Mouse (Mus musculus) intestine, embryonic 14.5 days (tissue): ENCODE measurements at regions not wholly inside any gene's neighbourhood (a gene's known extent, or its start where the extent isn't known, plus 50 kb on each side); places are given as distances from the start of the nearest gene placed in this dataset.

Experiments used
- ATAC-seq: fragments of 200-750 bp; cut with Nextera tagmentation; replicated peaks from 2 replicates; pipeline ENCODE4 v1.8.0; 2017; ENCODE audit warnings: low read depth, moderate number of reproducible peaks, moderate TSS enrichment, moderate library complexity; ENCODE audit not compliant: low FRiP score, low TSS enrichment
- DNase-seq: peaks from one replicate; pipeline ENCODE4 v3.0.0-alpha.2; 2018; ENCODE audit warnings: low spot score
- H3K27ac ChIP-seq: fragments of 300-500 bp; sonication (generic); 2 replicates; pipeline ENCODE4 v1.5.1; 2014; ENCODE audit warnings: low read depth, mild to moderate bottlenecking, control low read depth
- H3K27me3 ChIP-seq: fragments of 300-500 bp; sonication (generic); replicated peaks from 2 replicates; pipeline ENCODE4 v1.6.1; 2014; ENCODE audit warnings: low read length, control low read depth; ENCODE audit not compliant: control insufficient read depth, insufficient read depth
- H3K36me3 ChIP-seq: fragments of 300-500 bp; sonication (generic); 2 replicates; pipeline ENCODE4 v1.6.1; 2014; ENCODE audit warnings: low read length, control low read depth; ENCODE audit not compliant: control insufficient read depth, insufficient read depth
- H3K4me1 ChIP-seq: fragments of 300-500 bp; sonication (generic); replicated peaks from 2 replicates; pipeline ENCODE4 v1.6.1; 2014; ENCODE audit warnings: low read length, control low read depth, mixed read lengths; ENCODE audit not compliant: control insufficient read depth, insufficient read depth
- H3K4me2 ChIP-seq: fragments of 300-500 bp; sonication (generic); 2 replicates; pipeline ENCODE4 v1.6.1; 2014; ENCODE audit warnings: low read length
- H3K4me3 ChIP-seq: fragments of 300-500 bp; sonication (generic); 2 replicates; pipeline ENCODE4 v1.5.1; 2014; ENCODE audit warnings: low read depth, low read length, control low read depth, mixed read lengths
- H3K9ac ChIP-seq: fragments of 300-500 bp; sonication (generic); 2 replicates; pipeline ENCODE4 v1.6.1; 2014; ENCODE audit warnings: mild to moderate bottlenecking, low read length
- H3K9me3 ChIP-seq: fragments of 300-500 bp; sonication (generic); 2 replicates; pipeline ENCODE4 v1.6.1; 2016; ENCODE audit warnings: low read length, control low read depth; ENCODE audit not compliant: control insufficient read depth
- WGBS: fragments of 180-500 bp; shearing (Covaris S2); extraction: QIAGEN DNeasy Blood & Tissue Kit; methylation state at CpG from one replicate; pipeline ENCODE4 v1.1.7; 2014; 5-methylcytosine and 5-hydroxymethylcytosine counted together

DNA sequence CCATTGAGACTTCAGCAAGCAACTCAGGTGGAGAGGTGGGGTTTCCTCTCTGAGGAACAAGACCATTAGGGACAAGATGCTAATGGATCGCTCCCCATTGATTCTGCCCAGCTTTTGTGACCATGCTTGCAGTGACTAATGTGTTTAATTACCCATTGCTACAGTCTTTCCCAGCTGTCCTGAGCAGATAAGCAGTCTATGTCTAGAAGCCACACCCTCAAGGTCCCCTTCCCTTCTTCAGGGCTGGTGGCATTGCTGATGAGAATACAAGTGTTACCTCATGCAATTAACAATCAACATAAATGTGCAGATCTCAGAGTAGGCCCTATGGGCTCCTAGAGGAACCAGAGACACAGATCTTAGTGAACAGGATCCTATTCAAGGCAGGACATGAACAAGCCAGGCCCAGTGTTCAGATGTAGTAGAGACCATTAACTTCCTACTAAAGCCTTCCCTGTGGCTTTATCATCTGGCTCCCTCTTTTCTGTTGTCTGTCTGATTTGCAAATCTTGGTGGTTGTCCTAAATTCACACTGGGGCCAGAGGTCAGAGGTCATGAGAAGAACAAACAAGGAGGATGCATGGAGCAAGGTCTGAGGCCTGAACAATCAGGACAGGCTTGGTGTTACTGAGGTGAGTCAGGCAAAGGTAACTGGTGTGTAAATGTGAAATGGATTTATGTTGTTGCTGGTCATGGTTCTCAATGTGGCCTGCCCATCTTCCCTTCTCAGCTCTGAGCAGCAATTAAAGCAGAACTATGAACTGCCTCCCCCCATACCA lies 56.8 kb downstream of the Odc1 start:
- H3K27me3 ChIP-seq: no peaks in the 10 kb centered on the region
- H3K27ac ChIP-seq: no peak overlapping the region
- no peaks in the 10 kb centered on the region for H3K4me1 ChIP-seq
- WGBS: 89% methylated on average over 1 of the region's 1 CpGs
- H3K4me3 ChIP-seq: no peak overlapping the region
- no peak overlapping the region for H3K9ac ChIP-seq
- H3K9me3 ChIP-seq: no peaks in the 10 kb centered on the region
- no peak for DNase-seq
- ATAC-seq: no peak
- no peak overlapping the region for H3K4me2 ChIP-seq
- no peaks in the 10 kb centered on the region for H3K36me3 ChIP-seq

DNA sequence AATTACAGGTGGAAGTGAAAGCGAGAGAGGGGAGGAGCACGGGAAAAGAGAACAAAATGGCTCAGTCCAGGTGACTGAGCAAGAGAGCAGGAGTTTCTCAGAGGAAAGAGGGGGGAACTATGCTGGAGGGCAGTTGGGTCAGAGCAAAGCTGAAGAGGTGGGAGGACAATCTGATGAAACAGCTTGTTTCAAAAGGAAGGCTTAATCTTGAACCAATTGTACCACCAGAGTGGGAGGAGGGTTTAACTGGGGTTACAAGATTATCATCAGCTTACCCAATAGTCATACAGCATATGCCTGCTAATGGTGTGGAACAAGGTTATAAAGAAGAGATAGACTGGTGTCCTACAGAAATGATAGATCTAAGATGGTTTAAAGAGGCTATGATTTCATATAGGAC lies 59.0 kb downstream of the Odc1 start:
- Histone ChIP-seq H3K4me3 (no peak overlapping the region), H3K27me3 (no peaks in the 10 kb centered on the region), H3K36me3 (no peaks in the 10 kb centered on the region), H3K9ac (no peak overlapping the region), H3K4me1 (no peaks in the 10 kb centered on the region), H3K9me3 (no peaks in the 10 kb centered on the region), H3K4me2 (no peak overlapping the region), H3K27ac (no peak overlapping the region)
- WGBS: 87% methylated on average over 2 of the region's 2 CpGs
- ATAC-seq (no peak), DNase-seq (no peak)

DNA sequence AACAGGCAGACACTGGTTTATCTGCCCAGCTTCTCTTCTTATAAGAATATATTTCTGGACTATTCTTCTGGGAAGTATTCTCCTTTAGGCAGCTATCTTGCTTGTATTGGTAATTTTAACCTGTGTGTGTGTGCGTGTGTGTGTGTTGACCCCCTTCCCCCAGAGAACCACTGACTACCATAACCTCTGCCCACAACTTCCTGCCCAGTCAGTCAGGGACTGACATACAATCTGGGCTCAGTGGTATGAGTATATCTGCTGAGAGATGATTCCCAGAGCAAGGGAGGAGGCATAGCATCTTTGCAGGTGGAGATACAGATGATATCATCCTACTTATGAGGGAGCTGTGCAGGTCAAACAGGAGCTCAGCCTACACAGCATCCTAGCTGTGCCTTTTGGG lies 65.8 kb downstream of the Odc1 start:
- WGBS: 78% methylated on average over 1 of the region's 1 CpGs
- Histone ChIP-seq H3K4me1 (no peaks in the 10 kb centered on the region), H3K9ac (no peak overlapping the region), H3K4me3 (no peak overlapping the region), H3K36me3 (no peaks in the 10 kb centered on the region), H3K27ac (no peak overlapping the region), H3K27me3 (no peaks in the 10 kb centered on the region), H3K4me2 (no peak overlapping the region), H3K9me3 (no peaks in the 10 kb centered on the region)
- ATAC-seq (no peak), DNase-seq (no peak)

DNA sequence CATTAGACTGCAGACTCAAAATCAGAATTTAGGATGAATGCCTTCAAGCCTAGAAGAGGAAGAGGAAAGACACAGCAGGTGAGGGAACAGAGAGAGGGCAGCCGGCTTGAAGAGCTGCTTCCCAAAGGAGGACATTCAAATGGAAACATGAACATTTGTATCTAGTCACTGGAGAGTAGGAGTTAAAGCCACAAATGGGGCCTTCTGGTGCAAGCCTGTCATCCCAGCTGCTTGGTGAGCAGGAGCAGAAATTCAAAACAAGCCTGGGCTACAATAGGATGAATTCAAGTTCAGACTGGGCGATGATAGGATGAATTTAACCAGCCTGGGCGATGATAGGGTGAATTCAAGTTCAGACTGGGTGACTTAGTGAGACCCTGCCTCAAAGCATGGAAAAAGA lies 67.4 kb downstream of the Odc1 start:
- ATAC-seq: no peak
- 84% methylated on average over 3 of the region's 3 CpGs for WGBS
- DNase-seq: no peak
- no peak overlapping the region for H3K4me2 ChIP-seq
- no peaks in the 10 kb centered on the region for H3K9me3 ChIP-seq
- no peak overlapping the region for H3K9ac ChIP-seq
- H3K27ac ChIP-seq: no peak overlapping the region
- no peaks in the 10 kb centered on the region for H3K36me3 ChIP-seq
- H3K4me3 ChIP-seq: no peak overlapping the region
- H3K27me3 ChIP-seq: no peaks in the 10 kb centered on the region
- no peaks in the 10 kb centered on the region for H3K4me1 ChIP-seq

DNA sequence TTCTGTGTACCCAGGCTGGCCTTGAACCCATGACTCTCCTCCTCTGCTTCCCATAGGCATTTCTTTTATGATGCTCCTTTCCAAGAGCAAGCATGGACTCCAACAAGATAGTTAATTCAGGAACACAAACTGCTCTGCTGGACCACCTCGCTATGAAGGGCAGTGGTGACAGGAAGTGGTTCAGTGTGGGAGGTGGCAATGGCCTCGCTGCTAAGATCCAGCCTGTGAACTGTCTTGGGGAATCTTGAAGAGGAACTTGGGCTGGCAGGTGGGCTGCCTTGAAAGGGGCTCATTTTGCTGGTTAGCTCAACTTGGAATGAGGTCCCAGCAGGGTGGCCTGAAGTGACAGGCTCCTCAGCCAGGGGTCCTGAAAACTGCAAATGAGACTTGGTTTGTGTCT lies 72.4 kb upstream of the Hpcal1 start:
- ATAC-seq (no peak), DNase-seq (no peak)
- no peak overlapping the region for H3K4me2 ChIP-seq
- H3K27ac ChIP-seq: no peak overlapping the region
- no peak overlapping the region for H3K4me3 ChIP-seq
- WGBS: 23% methylated on average over 2 of the region's 2 CpGs
- H3K4me1 ChIP-seq: no peaks in the 10 kb centered on the region
- no peak overlapping the region for H3K9ac ChIP-seq
- H3K9me3 ChIP-seq: no peaks in the 10 kb centered on the region
- no peaks in the 10 kb centered on the region for H3K27me3 ChIP-seq
- no peaks in the 10 kb centered on the region for H3K36me3 ChIP-seq

DNA sequence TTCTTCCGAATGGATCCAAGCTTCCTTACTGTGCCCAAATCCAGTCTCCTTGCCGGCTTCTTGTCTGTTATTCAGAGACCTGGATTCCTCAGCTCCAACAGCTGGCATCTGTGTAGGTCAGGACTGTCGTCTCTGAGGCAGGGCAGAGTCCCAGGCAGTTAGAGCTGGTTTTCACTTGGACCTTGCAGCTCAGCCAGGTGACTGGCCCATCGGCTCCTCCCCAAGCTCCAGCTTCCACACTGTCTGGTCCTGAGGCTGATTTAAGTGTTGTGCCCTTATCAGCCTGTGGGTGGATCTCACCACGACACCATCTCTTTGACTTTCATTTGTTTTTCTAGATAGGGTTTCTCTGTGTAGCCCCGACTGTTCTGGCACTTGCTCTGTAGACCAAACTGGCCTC lies 70.4 kb upstream of the Hpcal1 start:
- 42% methylated on average over 6 of the region's 6 CpGs for WGBS
- no peak overlapping the region for H3K4me3 ChIP-seq
- no peak overlapping the region for H3K4me2 ChIP-seq
- H3K4me1 ChIP-seq: no peaks in the 10 kb centered on the region
- DNase-seq (no peak), ATAC-seq (no peak)
- no peaks in the 10 kb centered on the region for H3K36me3 ChIP-seq
- no peak overlapping the region for H3K9ac ChIP-seq
- H3K27me3 ChIP-seq: no peaks in the 10 kb centered on the region
- no peak overlapping the region for H3K27ac ChIP-seq
- no peaks in the 10 kb centered on the region for H3K9me3 ChIP-seq

DNA sequence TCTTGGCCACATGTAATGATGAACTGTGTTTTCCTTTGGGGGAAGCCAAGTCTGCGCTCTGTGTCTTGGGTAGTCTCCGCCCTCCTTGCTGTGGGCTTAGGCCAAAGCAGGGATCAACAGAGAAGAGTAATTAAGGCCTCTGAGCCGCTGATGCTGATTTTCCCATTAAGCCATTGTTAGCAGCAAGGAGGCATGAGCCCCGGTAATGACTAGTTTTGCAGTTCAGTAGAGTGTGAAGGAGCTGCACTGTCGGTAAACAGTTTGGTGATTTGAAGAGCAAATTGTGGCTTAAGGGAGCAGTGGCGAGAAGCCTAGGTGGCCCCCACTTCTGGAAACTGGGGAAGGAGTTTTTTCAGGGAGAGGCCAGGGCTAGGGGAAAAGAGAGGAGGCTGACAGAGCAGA lies 69.2 kb upstream of the Hpcal1 start:
- H3K4me2 ChIP-seq: no peak overlapping the region
- 47% methylated on average over 6 of the region's 6 CpGs for WGBS
- ATAC-seq (no peak), DNase-seq (no peak)
- H3K36me3 ChIP-seq: no peaks in the 10 kb centered on the region
- no peak overlapping the region for H3K9ac ChIP-seq
- no peak overlapping the region for H3K4me3 ChIP-seq
- H3K9me3 ChIP-seq: no peaks in the 10 kb centered on the region
- no peaks in the 10 kb centered on the region for H3K4me1 ChIP-seq
- no peak overlapping the region for H3K27ac ChIP-seq
- no peaks in the 10 kb centered on the region for H3K27me3 ChIP-seq

DNA sequence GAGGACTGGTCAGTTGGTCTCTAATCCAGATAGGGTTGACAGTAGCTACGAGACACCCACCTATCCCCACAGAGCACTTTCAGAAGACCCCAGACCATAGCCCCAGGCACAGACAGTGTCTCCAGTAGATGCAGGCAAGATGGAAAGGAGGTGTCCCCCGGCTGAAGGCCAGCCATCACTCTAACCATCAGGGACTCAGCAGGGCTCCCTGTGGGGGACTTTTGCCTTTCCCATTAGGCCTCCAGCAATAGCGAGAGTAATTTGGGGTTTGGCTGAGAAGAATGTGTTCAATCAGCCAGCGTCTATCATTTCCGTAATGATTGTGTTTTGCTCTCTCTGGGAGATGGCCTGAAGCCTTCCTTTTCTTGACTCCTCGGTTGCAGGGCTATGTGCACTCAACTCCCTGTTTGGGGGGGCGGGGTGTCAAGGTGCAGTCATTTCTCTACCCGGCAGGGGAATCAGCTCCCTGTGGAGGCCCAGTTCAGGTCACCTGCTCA lies 68.1 kb upstream of the Hpcal1 start:
- Histone ChIP-seq H3K27ac (no peak overlapping the region), H3K9me3 (no peaks in the 10 kb centered on the region), H3K36me3 (no peaks in the 10 kb centered on the region), H3K4me1 (no peaks in the 10 kb centered on the region), H3K27me3 (no peaks in the 10 kb centered on the region), H3K4me3 (no peak overlapping the region), H3K4me2 (no peak overlapping the region), H3K9ac (no peak overlapping the region)
- DNase-seq (no peak), ATAC-seq (no peak)
- 67% methylated on average over 8 of the region's 8 CpGs for WGBS

DNA sequence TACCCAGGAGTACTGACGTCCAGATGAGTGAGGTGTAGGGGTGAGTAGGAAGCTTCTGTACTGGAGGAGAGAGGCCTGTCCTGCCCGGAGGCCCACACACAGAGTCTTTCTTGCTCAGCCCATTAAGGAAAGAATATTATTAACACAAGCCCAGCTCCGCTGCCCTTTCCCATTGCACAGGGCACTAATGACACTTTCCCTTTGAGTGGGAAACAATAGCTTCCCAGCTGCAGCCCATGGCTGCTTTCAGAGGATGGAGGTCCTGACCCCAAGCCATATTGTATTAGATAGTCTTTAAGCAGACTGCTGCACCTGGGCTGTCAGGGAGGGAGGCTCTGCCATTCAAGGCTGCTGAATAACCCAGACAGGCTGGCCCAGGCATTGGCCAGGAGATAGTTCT lies 64.6 kb upstream of the Hpcal1 start:
- Histone ChIP-seq H3K27me3 (no peaks in the 10 kb centered on the region), H3K9me3 (no peaks in the 10 kb centered on the region), H3K4me3 (no peak overlapping the region), H3K36me3 (no peaks in the 10 kb centered on the region), H3K27ac (no peak overlapping the region), H3K4me1 (no peaks in the 10 kb centered on the region), H3K4me2 (no peak overlapping the region), H3K9ac (no peak overlapping the region)
- WGBS: 34% methylated on average over 3 of the region's 3 CpGs
- ATAC-seq: no peak
- DNase-seq: no peak
